Comparison of ENCODE assay signal across 19 mouse cellular contexts in genomic region chr11:85769740-85770139, GRCm38 (mm10).
DNase-seq lines count a peak whose midpoint lies in the region; ATAC-seq and TF ChIP-seq lines count a peak whose summit lies in the region.
"Had no signal": no experiment of that assay in that cellular context is flagged by ENCODE, and none has a peak within 500 bp of the region (broad histone marks: within the 10 kb centered on the region; RNA-seq: fewer than 3 reads in every experiment).

No protein-coding gene starts in this region.

- no peak overlapping the region; the same call in 1 of the 2 replicates for H3K4me2 ChIP-seq in liver, embryonic 12.5 days
- no peak overlapping the region for H3K4me2 ChIP-seq in lung, postnatal 0 days (replicated peaks; ENCODE audit: low read depth, low read length)
- H3K4me2 ChIP-seq: forebrain, embryonic 13.5 days; heart, embryonic 13.5 days had no signal

- H3K4me3 ChIP-seq in liver, embryonic 12.5 days: no peak overlapping the region
- no peak overlapping the region for H3K4me3 ChIP-seq in lung, postnatal 0 days (ENCODE audit: low read depth, low read length)
- H3K4me3 ChIP-seq: embryonic facial prominence, embryonic 10.5 days; forebrain, embryonic 13.5 days; gastrocnemius, adult 2 months; heart, embryonic 13.5 days had no signal

- TF ChIP-seq EP300 in lung, postnatal 0 days (IDR thresholded peaks at IDR 0.05): no peak

- WGBS in liver, embryonic 12.5 days (ENCODE audit: insufficient replicate concordance): 70% methylated on average over 2 of the region's 2 CpGs
- WGBS in lung, postnatal 0 days: 74% methylated on average over 2 of the region's 2 CpGs

- peaks cover 76% of the 10 kb centered on the region for H3K27me3 ChIP-seq in liver, embryonic 12.5 days (replicated peaks)
- no peaks in the 10 kb centered on the region for H3K27me3 ChIP-seq in lung, postnatal 0 days (replicated peaks; ENCODE audit: insufficient read depth, low read length)
- H3K27me3 ChIP-seq: CH12.LX had no signal

- no peak for TF ChIP-seq CTCF in lung, postnatal 0 days (IDR thresholded peaks at IDR 0.05)

- no peak overlapping the region for H3K9ac ChIP-seq in liver, embryonic 12.5 days
- H3K9ac ChIP-seq in lung, postnatal 0 days (replicated peaks; ENCODE audit: low read depth): no peak overlapping the region
- H3K9ac ChIP-seq: forebrain, embryonic 13.5 days; forebrain, postnatal 0 days; heart, embryonic 13.5 days had no signal

- peak; percentile 77 for ATAC-seq in liver, embryonic 12.5 days
- no peak for ATAC-seq in lung, postnatal 0 days
- peak; percentile 46; the same call in 1 of the 2 replicates for ATAC-seq in megakaryocyte progenitor cell, adult 5-6 weeks (replicated peaks; ENCODE audit: poor library complexity)
- ATAC-seq: activated CD4-positive, CD25-positive, alpha-beta regulatory T cell, adult 4 months; forebrain, embryonic 13.5 days; forebrain, postnatal 0 days; Patski had no signal

- H3K9me3 ChIP-seq in liver, embryonic 12.5 days (replicated peaks): no peaks in the 10 kb centered on the region
- H3K9me3 ChIP-seq in lung, postnatal 0 days (ENCODE audit: low read length): no peaks in the 10 kb centered on the region
- H3K9me3 ChIP-seq: embryonic facial prominence, embryonic 10.5 days; forebrain, embryonic 13.5 days; heart, embryonic 13.5 days had no signal

- DNase-seq in liver: no peak
- no peak for DNase-seq in lung, postnatal 0 days (ENCODE audit: low spot score)
- no peak for DNase-seq in lung, postnatal 10 days
- no peak for DNase-seq in frontal cortex, adult 2 months (ENCODE audit: extremely low spot score in 1 of 2, low spot score in 1 of 2)
- DNase-seq: adrenal gland, postnatal 14 days; cerebellum, adult 18-20 months; cerebellum, adult 9-11 months; forebrain, postnatal 0 days; gastrocnemius, adult 2 months; gastrocnemius, postnatal 25 days; heart, postnatal 36 days had no signal

- H3K36me3 ChIP-seq in liver, embryonic 12.5 days: no peaks in the 10 kb centered on the region
- H3K36me3 ChIP-seq in lung, postnatal 0 days (ENCODE audit: insufficient read depth, low read length): no peaks in the 10 kb centered on the region
- H3K36me3 ChIP-seq: embryonic facial prominence, embryonic 10.5 days; heart, embryonic 13.5 days had no signal

- H3K27ac ChIP-seq in liver, embryonic 12.5 days: peak overlapping the region; percentile 1; the same call in 1 of the 2 replicates
- H3K27ac ChIP-seq in lung, postnatal 0 days (ENCODE audit: low read length): peak overlapping the region; percentile 51; the same call in 1 of the 2 replicates
- H3K27ac ChIP-seq: embryonic facial prominence, embryonic 10.5 days; forebrain, embryonic 13.5 days; gastrocnemius, adult 2 months; heart, embryonic 13.5 days had no signal

- H3K4me1 ChIP-seq in liver, embryonic 12.5 days: peaks cover 18% of the 10 kb centered on the region
- peaks cover 11% of the 10 kb centered on the region; the same call in 1 of the 2 replicates for H3K4me1 ChIP-seq in lung, postnatal 0 days (ENCODE audit: insufficient read depth, low read depth, low read length)
